Mouse (Mus musculus) T-helper 2 cell (primary cell): Measurements from ENCODE around the gene Ccl20.

Source experiments
- in situ Hi-C: fragments of 300-600 bp; cut with MboI, MseI; formaldehyde crosslinking; loops from one replicate; pipeline ENCODE4 v1.15.1; 2025; ENCODE audit warnings: high pct_unique_total_duplicates

The Ccl20 gene

GRCm38 (mm10) chr1:83138721-83139120 lies 22.2 kb downstream of the Ccl20 start:
- in situ Hi-C loops = no loop called here

GRCm38 (mm10) chr1:83141510-83141909 lies 24.9 kb downstream of the Ccl20 start:
- in situ Hi-C loops = no loop called here

- in situ Hi-C loops = no loop called here
Measured at GRCm38 (mm10) chr1:83142055-83142454, 25.5 kb downstream of the Ccl20 start.

- in situ Hi-C loops = no loop called here
Measured at GRCm38 (mm10) chr1:83146547-83146946, 30.0 kb downstream of the Ccl20 start.

GRCm38 (mm10) chr1:83150227-83150626 lies 33.7 kb downstream of the Ccl20 start:
- in situ Hi-C loops = no loop called here

GRCm38 (mm10) chr1:83152961-83153360 lies 36.4 kb downstream of the Ccl20 start:
- in situ Hi-C loops = no loop called here

GRCm38 (mm10) chr1:83156876-83157275 lies 40.3 kb downstream of the Ccl20 start:
- in situ Hi-C loops = no loop called here

- in situ Hi-C loops = no loop called here
Measured at GRCm38 (mm10) chr1:83159603-83160002, 43.0 kb downstream of the Ccl20 start, which contains the start of gene Daw1. Gene Daw1 (plus strand): TSS chr1:83159752.

GRCm38 (mm10) chr1:83161658-83162057 lies 45.1 kb downstream of the Ccl20 start:
- in situ Hi-C loops = no loop called here

GRCm38 (mm10) chr1:83164027-83164426 lies 47.5 kb downstream of the Ccl20 start:
- in situ Hi-C loops = no loop called here
